Mouse (Mus musculus) megakaryocyte progenitor cell, adult 5-6 weeks (primary cell): ENCODE measurements at regions not wholly inside any gene's neighbourhood (a gene's known extent, or its start where the extent isn't known, plus 50 kb on each side); places are given as distances from the start of the nearest gene placed in this dataset.
A peak's percentile ranks its signal among the peaks of the same experiment; 100 is the strongest.

ENCODE experiments used
- ATAC-seq: replicated peaks from 2 replicates; pipeline ENCODE4 v1.8.0; 2016; ENCODE audit warnings: mild to moderate bottlenecking, moderate TSS enrichment, inconsistent platforms; ENCODE audit not compliant: poor library complexity

- ATAC-seq = no peak
These were observed 583.7 kb upstream of the Adam5 start for GRCm38 (mm10) chr8:25407862-25408261.

DNA sequence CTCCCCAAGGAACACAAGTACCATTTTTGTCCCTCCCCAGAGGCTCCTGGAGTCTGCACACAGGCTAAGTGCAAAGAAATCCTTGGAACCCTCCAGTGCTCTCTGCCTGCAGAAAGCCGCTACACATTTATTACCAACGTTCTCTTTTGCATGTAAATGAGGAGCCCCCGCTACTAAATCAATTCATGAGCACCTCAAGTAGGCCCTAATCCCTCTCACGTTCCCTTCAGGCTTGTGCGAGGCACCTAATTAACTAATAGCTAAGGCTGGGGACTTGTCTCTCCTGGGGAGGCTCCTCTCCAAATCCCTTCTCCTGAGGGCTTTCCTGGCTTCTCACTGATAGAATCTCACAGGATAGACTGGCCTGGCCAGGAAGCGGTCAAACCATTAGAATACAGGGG is 568.6 kb upstream of the Adam5 start:
- no peak for ATAC-seq

- no peak for ATAC-seq
These were observed 565.8 kb upstream of the Adam5 start for GRCm38 (mm10) chr8:25389947-25390346.

- ATAC-seq = no peak
These were observed 565.2 kb upstream of the Adam5 start for GRCm38 (mm10) chr8:25389371-25389855.

DNA sequence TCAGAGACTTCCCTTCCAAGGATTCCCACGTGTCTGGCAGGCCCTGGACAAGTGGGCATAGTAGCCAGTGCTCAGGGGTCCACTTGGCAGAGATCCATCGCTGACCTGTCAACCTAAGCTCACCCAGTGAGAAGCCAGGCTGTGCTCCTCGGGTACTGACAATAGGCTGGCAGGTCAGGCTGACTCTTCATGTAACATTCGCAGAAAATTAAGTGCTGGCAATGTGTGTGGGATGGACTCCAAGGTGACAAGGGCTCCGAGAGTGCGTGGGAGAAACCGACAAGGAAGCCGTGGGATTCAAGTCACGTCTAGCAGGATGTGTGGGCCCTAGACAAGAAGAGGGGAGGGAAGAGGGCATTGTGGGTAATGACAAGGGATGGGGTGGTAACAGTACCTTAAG is 564.6 kb upstream of the Adam5 start:
- ATAC-seq = no peak

DNA sequence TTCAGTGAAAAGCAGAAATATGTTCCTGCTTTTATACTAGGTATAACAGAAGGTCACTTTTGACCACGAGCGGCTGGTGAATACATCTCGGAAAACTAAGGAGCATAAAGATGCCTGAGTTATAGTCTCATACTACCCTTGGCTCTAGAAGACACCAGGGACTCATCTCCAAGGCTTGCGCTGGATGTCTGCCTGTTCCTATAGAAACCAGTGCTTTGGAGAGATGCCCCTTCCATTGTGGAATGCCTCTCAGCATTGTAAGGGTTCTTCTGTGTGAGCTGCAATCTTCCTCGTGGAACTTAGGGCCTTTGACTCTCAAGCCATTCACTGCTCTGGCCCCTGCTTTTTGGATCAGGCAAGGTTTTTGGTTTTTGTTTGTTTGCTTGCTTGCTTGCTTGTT is 561.0 kb upstream of the Adam5 start:
- no peak for ATAC-seq

- no peak for ATAC-seq
These were observed 560.4 kb upstream of the Adam5 start for GRCm38 (mm10) chr8:25384591-25384990.

- no peak for ATAC-seq
These were observed 549.1 kb upstream of the Adam5 start for GRCm38 (mm10) chr8:25373276-25373675.

GRCm38 (mm10) chr8:25370947-25371346 is 546.8 kb upstream of the Adam5 start:
- no peak for ATAC-seq

- no peak for ATAC-seq
These were observed 545.2 kb upstream of the Adam5 start for GRCm38 (mm10) chr8:25369331-25369730.

GRCm38 (mm10) chr8:25368561-25369091 is 544.5 kb upstream of the Adam5 start:
- peak; percentile 65 for ATAC-seq

GRCm38 (mm10) chr8:25367806-25368549 is 543.8 kb upstream of the Adam5 start:
- no peak for ATAC-seq

GRCm38 (mm10) chr8:25366181-25366580 is 542.0 kb upstream of the Adam5 start:
- ATAC-seq = no peak

DNA sequence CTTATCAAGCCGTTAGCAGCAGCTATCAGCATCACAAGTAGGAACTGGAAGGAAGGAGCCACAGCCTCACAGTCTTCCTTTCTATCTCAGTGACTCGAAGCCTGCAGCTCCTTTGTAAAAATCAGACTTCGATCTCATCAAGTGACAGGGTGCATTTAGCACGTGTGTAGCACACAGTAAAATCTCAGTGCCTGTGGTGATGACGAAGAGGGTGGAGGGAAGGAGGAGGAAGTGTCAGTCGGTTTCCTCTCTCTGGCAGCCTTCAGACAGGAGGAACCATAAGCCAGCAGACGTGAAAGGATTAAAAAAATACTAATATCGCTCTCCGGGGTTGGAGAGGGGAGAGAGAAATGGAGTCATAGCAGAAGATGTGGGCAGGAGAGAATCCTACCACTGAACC is 538.5 kb upstream of the Adam5 start:
- peak; percentile 72 for ATAC-seq

GRCm38 (mm10) chr8:25362146-25362545 is 538.0 kb upstream of the Adam5 start:
- no peak; the same call in 1 of the 2 replicates for ATAC-seq

GRCm38 (mm10) chr8:25361420-25361819 is 537.3 kb upstream of the Adam5 start:
- no peak for ATAC-seq

DNA sequence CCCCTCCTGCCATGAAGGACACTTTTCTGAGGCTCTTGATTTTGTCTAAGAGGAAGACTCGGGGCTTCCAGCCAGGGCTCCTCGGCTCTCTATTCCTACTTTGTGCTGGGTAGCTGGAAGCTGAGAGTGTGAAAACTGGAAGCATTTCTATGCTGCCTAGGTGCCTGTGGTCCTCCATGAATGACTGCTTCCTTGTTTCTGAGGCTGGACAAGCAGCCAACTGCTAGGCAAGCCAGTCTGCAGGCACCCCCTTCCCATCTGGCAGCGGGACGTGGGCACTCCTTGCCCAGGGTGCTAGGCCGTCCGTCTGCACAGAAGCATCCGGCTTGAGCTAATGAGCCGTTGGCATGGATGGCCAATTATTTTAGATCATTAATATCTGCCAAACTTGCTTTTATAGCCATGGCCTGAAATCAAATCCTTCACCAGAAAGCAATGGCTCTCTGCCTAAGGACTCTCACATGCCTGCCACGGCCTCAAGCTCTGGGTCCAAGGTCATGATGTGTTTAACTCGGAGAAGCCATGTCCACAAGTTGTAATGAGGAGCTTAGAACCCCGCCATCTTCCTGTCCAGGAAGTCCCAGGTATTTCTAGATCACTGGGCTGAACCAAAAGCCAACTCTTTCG is 534.5 kb upstream of the Adam5 start:
- no peak for ATAC-seq

DNA sequence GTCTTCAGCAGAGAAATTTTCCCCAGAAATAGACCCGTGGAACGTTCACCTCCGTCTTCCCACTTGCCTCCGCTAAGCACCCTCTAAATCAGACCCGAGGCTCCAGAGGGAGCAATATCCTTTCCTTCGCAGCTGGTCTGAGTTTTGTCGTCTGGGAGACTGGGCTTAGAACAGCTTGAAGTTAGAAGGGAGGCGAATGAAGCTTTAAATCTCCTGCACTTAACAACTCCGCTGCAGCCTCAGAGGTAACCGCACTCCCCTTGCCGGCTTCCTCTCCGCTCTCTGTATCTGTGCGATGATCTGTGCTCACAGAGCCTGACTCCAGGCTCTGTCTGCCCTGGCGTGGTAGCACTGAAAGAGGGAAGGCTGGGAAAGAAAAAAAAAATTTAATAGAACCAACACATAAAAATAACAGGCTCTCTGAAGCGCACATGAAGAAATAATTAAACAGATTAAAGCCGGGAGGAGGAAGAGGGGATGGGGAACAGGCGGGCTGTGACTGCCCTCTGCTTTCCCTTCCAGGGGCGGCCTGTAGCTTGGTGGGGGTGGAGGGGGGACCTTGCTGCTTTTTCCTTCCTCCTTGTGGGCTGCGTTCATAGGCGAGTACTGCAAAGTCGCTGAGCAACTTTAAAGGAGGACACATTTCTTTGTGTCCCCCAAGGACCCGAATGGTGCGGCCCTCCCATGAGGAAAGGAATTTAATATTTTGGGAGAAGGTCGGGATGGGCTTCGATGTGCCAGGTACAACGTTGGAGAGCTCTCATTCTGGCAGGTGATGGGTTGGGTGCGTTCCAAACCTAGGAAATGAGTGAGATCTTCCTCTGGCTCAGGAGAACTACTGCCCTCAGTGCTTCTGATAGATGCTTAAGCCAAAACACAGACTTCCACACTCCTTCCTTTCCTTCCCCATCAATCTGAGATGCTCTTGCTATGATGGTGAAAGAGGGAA is 529.9 kb upstream of the Adam5 start:
- peak; percentile 86 for ATAC-seq

- no peak for ATAC-seq
These were observed 529.2 kb upstream of the Adam5 start for GRCm38 (mm10) chr8:25353405-25353804.

DNA sequence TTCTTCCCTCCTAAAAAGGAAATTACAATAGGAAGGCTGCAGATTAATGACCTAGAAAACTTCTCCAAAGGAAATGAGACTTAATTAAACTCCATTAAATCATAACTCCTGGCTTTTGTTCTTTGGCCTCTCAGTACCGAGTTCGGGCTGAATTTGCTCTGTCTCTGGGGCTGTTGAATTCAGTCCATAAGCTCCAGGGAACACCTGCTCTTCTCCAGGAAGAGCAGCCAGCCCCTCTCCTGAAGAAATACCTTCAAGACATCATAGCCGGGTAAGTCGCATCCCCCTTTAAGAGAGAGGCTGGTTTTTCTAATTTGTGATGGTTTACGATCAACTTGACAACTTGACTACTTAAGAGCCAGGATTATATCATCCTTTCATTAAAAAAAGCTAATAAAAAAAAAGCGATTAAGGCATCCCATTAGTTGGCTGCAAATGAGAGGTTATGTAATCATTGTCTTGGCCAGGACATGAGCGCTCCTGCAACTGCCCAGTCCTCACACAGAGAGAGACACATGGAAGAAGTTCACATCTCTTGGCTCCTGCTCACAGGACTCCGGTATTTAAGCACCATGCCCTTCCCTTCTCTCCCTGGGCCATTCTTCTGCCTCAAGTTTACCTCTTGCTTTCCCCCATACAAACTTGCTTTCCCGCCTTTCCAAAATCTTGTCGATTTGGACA is 524.0 kb upstream of the Adam5 start:
- ATAC-seq = no peak
